Mouse (Mus musculus) stomach, embryonic 16.5 days (tissue): ENCODE results near the gene Mob3b. TPM values are rescaled to one million over a fixed set of nuclear protein-coding genes. Genes with fewer than 3 reads are reported as not detected.

Experiments used
- ATAC-seq: fragments of 200-750 bp; cut with Nextera tagmentation; 2 replicates; pipeline ENCODE4 v1.8.0; 2017; ENCODE audit warnings: moderate number of reproducible peaks, moderate TSS enrichment; ENCODE audit not compliant: insufficient read depth, low FRiP score
- H3K27ac ChIP-seq: fragments of 300-500 bp; sonication (generic); 2 replicates; pipeline ENCODE4 v1.5.1; 2014; ENCODE audit warnings: low read length
- H3K27me3 ChIP-seq: fragments of 300-500 bp; sonication (generic); 2 replicates; pipeline ENCODE4 v1.6.1; 2014; ENCODE audit warnings: low read length, control low read depth, mixed read lengths; ENCODE audit not compliant: control insufficient read depth, insufficient read depth
- H3K36me3 ChIP-seq: fragments of 300-500 bp; sonication (generic); 2 replicates; pipeline ENCODE4 v1.6.1; 2014; ENCODE audit warnings: low read length; ENCODE audit not compliant: control insufficient read depth, insufficient read depth
- H3K4me1 ChIP-seq: fragments of 300-500 bp; sonication (generic); 2 replicates; pipeline ENCODE4 v1.6.1; 2014; ENCODE audit warnings: low read length, control low read depth, mixed read lengths; ENCODE audit not compliant: control insufficient read depth, insufficient read depth
- H3K4me2 ChIP-seq: fragments of 300-500 bp; sonication (generic); 2 replicates; pipeline ENCODE4 v1.6.1; 2014; ENCODE audit warnings: low read depth, low read length, mixed read lengths
- H3K4me3 ChIP-seq: fragments of 300-500 bp; sonication (generic); replicated peaks from 2 replicates; pipeline ENCODE4 v1.5.1; 2014; ENCODE audit warnings: mild to moderate bottlenecking, low read length
- H3K9ac ChIP-seq: fragments of 300-500 bp; sonication (generic); 2 replicates; pipeline ENCODE4 v1.6.1; 2014; ENCODE audit warnings: low read length
- H3K9me3 ChIP-seq: fragments of 300-500 bp; sonication (generic); replicated peaks from 2 replicates; pipeline ENCODE4 v1.6.1; 2016; ENCODE audit warnings: low read length, control low read depth; ENCODE audit not compliant: control insufficient read depth
- WGBS: fragments of 180-500 bp; shearing (Covaris S2); extraction: QIAGEN DNeasy Blood & Tissue Kit; methylation state at CpG from one replicate; pipeline ENCODE4 v1.1.7; 2014; 5-methylcytosine and 5-hydroxymethylcytosine counted together
- polyA plus RNA-seq: library from polyadenylated mRNA; unstranded; fragments of >200 nt; fragmentation: Nextera tagmentation; extraction: Ambion mirVana; gene quantifications from 2 replicates; pipeline ENCODE4 v1.2.1, GENCODE M21; 2015

Mob3b gene
- polyA plus RNA-seq, 1 experiment from 2014 or later: 26.8 TPM

GRCm38 (mm10) chr4:35018416-35018815 lies 138.9 kb downstream of the Mob3b start:
- Histone ChIP-seq H3K4me2 (no peak overlapping the region), H3K9ac (no peak overlapping the region), H3K4me3 (no peak overlapping the region), H3K27ac (no peak overlapping the region), H3K4me1 (no peaks in the 10 kb centered on the region; the same call in 1 of the 2 replicates), H3K36me3 (no peaks in the 10 kb centered on the region), H3K27me3 (no peaks in the 10 kb centered on the region), H3K9me3 (no peaks in the 10 kb centered on the region)
- no peak for ATAC-seq
- 75% methylated on average over 1 of the region's 1 CpGs for WGBS

DNA sequence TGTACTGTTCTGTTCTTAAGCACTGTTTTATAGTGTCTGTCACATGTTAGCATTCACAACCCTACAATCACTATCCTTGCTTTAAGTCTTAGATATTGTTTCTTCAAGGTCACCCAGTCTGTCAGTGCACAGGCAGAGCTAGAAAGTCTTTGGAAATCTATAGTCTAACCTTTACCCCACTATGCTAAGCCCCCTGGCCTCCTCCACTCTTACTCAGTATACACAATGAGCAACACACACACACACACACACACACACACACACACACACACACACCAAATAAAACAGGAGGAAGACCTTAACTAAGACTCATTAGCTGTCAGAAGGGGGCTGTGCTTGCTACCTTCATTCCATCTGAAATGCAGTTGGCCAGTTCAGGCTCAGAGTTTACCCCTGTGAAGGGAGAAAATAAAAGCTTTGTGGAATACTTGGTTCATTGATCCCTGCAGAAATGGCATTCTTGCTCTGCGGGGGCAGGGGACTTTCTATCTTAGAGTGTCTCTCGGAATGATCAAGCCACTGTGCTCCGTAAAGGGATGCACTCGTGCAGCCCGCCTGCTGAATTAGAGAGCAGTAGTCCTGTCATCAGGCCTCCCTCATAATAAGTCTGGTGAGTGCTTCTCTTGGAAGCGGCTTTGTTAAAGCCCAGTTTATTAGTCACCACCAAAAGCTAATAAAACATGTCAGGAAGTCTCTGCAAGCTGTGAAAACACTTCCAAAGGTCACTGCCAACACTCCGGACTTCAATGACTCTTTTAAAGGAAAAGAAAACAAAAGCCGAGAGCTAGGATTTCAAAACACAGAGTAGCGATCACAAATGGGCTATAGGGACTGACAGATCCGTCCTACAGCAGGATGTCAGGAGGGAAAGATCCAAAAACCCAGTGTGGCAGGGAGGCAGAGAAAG lies 144.6 kb downstream of the Mob3b start:
- peak; percentile 50; the same call in 1 of the 2 replicates for ATAC-seq
- Histone ChIP-seq H3K27ac (peak overlapping the region; percentile 34; the same call in 1 of the 2 replicates), H3K4me1 (peaks cover 11% of the 10 kb centered on the region), H3K9ac (no peak overlapping the region; the same call in 1 of the 2 replicates), H3K27me3 (no peaks in the 10 kb centered on the region), H3K4me2 (no peak overlapping the region), H3K9me3 (no peaks in the 10 kb centered on the region), H3K4me3 (no peak overlapping the region), H3K36me3 (no peaks in the 10 kb centered on the region)
- WGBS: 25% methylated on average over 10 of the region's 10 CpGs

- WGBS: 30% methylated on average over 11 of the region's 11 CpGs
- H3K4me2 ChIP-seq: no peak overlapping the region
- H3K4me3 ChIP-seq: no peak overlapping the region
- no peak for ATAC-seq
- no peak overlapping the region for H3K27ac ChIP-seq
- H3K36me3 ChIP-seq: no peaks in the 10 kb centered on the region
- H3K4me1 ChIP-seq: peaks cover 10% of the 10 kb centered on the region
- H3K9ac ChIP-seq: no peak overlapping the region
- H3K27me3 ChIP-seq: no peaks in the 10 kb centered on the region
- no peaks in the 10 kb centered on the region for H3K9me3 ChIP-seq
Observed at GRCm38 (mm10) chr4:35006541-35007260, 150.6 kb downstream of the Mob3b start.

GRCm38 (mm10) chr4:35006056-35006455 lies 151.2 kb downstream of the Mob3b start:
- no peaks in the 10 kb centered on the region for H3K27me3 ChIP-seq
- no peak overlapping the region for H3K27ac ChIP-seq
- no peak overlapping the region for H3K9ac ChIP-seq
- H3K4me3 ChIP-seq: no peak overlapping the region
- 57% methylated on average over 6 of the region's 6 CpGs for WGBS
- no peaks in the 10 kb centered on the region for H3K9me3 ChIP-seq
- no peaks in the 10 kb centered on the region for H3K36me3 ChIP-seq
- ATAC-seq: no peak
- peaks cover 10% of the 10 kb centered on the region for H3K4me1 ChIP-seq
- H3K4me2 ChIP-seq: no peak overlapping the region

DNA sequence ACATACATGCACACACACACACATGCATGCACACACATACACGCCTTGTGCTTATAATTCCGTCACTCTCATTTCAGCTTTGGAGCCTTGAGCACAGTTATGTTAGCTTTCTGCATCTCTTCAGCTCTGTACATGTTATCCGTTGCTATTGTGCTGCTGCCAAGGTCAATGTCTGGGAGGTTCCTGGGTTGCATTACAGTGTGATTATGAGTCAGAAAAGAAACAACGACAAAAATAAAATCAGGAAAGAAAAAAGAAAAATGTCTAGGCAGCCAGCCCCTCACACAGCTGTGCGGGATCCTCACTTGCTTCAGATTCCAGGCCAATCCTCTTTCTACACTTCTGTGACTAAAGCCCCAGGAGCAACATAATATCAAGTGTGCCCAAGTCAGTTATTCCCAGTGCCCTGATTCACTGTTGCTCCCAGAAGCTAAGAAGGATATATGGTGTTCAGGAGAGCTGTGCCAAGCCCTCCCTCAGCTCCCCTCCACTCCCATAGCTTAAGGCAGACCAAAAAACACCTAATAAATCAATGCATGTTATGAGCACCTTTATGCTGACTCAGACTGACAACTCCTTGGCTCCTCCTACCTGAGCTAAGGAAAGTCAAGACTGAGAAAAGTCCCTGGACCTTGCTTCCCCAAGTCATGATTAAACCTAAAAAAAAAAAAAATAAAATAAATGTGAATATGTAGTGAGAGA lies 152.1 kb downstream of the Mob3b start:
- no peak overlapping the region for H3K4me2 ChIP-seq
- WGBS: 43% methylated on average over 5 of the region's 5 CpGs
- H3K4me1 ChIP-seq: peaks cover 10% of the 10 kb centered on the region
- no peak overlapping the region for H3K4me3 ChIP-seq
- ATAC-seq: peak; percentile 42; the same call in 1 of the 2 replicates
- H3K9me3 ChIP-seq: no peaks in the 10 kb centered on the region
- no peak overlapping the region for H3K9ac ChIP-seq
- no peaks in the 10 kb centered on the region for H3K27me3 ChIP-seq
- H3K27ac ChIP-seq: peak overlapping the region; percentile 25; the same call in 1 of the 2 replicates
- no peaks in the 10 kb centered on the region for H3K36me3 ChIP-seq

DNA sequence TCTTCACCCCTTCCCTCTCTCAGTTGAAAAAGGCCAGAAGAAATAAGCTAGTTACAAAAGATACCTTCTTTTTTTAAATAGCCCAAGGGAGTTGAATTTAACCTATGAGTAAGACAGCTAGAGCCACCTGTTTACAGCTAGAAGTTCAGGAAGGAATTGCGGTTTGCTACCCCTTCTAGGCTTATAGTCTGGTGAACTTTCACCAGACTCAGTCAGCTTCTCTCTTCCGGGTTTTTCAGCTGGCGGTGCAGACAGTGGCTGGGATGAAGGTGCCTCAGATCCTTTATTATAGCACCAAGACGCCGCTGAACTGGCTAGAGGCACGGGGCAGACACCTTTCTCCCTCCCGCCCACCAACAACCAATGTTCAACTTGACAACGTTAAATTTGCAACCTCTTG lies 152.8 kb downstream of the Mob3b start:
- Histone ChIP-seq H3K4me3 (no peak overlapping the region), H3K4me1 (peaks cover 10% of the 10 kb centered on the region), H3K9ac (no peak overlapping the region), H3K27me3 (no peaks in the 10 kb centered on the region), H3K9me3 (no peaks in the 10 kb centered on the region), H3K4me2 (no peak overlapping the region), H3K36me3 (no peaks in the 10 kb centered on the region), H3K27ac (no peak overlapping the region)
- 84% methylated on average over 8 of the region's 8 CpGs for WGBS
- no peak for ATAC-seq

GRCm38 (mm10) chr4:35003550-35004326 lies 153.5 kb downstream of the Mob3b start:
- no peak overlapping the region for H3K9ac ChIP-seq
- H3K27ac ChIP-seq: no peak overlapping the region
- 87% methylated on average over 8 of the region's 8 CpGs for WGBS
- H3K27me3 ChIP-seq: no peaks in the 10 kb centered on the region
- H3K4me3 ChIP-seq: no peak overlapping the region
- no peaks in the 10 kb centered on the region for H3K36me3 ChIP-seq
- no peaks in the 10 kb centered on the region for H3K9me3 ChIP-seq
- ATAC-seq: no peak
- H3K4me2 ChIP-seq: no peak overlapping the region
- H3K4me1 ChIP-seq: peaks cover 10% of the 10 kb centered on the region

GRCm38 (mm10) chr4:34996616-34997015 lies 160.7 kb downstream of the Mob3b start:
- ATAC-seq: no peak
- no peak overlapping the region for H3K9ac ChIP-seq
- H3K27me3 ChIP-seq: no peaks in the 10 kb centered on the region
- H3K27ac ChIP-seq: no peak overlapping the region
- peaks cover 23% of the 10 kb centered on the region for H3K4me1 ChIP-seq
- 85% methylated on average over 7 of the region's 7 CpGs for WGBS
- no peak overlapping the region for H3K4me3 ChIP-seq
- no peak overlapping the region for H3K4me2 ChIP-seq
- H3K36me3 ChIP-seq: no peaks in the 10 kb centered on the region
- H3K9me3 ChIP-seq: no peaks in the 10 kb centered on the region
